Mouse (Mus musculus): ENCODE measurements around the gene Stradb.

- TF ChIP-seq CTCF (conservative IDR thresholded peaks at IDR 0.05; ENCODE audit: insufficient read depth, insufficient read length, low read depth, low read length) (no peak), POLR2A (IDR thresholded peaks at IDR 0.05; ENCODE audit: low read depth, low read length) (no peak)
Measured at GRCm38 (mm10) chr1:58926664-58927063, 46.7 kb upstream of the Stradb start.
